Mouse (Mus musculus) frontal cortex, postnatal 14 days (tissue): ENCODE measurements around the gene Mrpl23.

Source experiments
- DNase-seq, 2 experiments: peaks; one replicate each; pipeline ENCODE4 v3.0.0; 2022; ENCODE audit warnings: low spot score in 2 of 2

The Mrpl23 gene

GRCm38 (mm10) chr7:142574155-142574660, 41.7 kb downstream of the Mrpl23 start:
- no peak for DNase-seq

DNA sequence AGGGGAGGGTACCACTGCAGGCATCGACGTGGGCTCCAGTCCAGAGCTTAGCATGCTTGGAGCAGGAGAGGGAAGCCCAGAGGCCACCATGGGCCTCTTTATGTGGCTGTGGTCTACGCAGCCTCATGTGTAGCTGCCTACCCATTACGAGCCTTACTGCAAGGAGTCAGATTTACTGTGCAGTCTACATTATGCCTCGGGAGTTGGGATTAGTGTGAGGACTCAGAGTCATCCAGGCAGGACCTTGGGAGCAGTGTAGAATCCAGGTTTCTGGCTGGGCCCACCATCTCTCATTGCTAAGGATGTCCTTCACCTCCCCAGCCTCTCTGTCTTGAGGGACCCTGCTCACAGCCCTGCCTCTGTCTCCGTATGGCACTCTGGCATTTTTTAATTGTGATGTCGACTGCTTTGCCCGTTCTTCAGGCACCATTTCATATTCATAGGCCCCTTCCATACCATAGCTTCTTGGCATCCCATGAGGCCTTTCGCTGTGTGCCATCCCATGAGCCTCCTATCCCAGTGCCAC, 42.4 kb downstream of the Mrpl23 start:
- no peak for DNase-seq

DNA sequence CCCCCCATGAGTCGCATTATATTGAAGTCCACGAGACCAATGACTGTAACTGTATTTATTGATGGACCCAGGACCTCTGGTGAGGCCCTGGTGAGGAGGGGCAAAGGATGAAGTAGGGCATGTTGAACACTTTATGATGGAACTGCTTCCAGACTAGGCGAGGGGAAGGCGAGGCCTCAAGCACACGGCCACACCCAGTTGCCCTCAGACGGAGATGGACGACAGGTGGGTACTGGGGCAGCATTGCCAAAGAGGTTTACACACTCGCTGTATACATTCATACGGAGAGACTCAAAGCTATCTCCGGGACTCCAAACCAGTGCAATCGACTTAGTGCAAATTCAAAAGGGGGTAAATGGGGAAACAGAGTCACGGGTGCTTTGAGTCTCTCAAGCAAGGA, 43.0 kb downstream of the Mrpl23 start:
- DNase-seq, result no peak

- no peak for DNase-seq
Observed at GRCm38 (mm10) chr7:142575971-142576370, 43.5 kb downstream of the Mrpl23 start.

DNA sequence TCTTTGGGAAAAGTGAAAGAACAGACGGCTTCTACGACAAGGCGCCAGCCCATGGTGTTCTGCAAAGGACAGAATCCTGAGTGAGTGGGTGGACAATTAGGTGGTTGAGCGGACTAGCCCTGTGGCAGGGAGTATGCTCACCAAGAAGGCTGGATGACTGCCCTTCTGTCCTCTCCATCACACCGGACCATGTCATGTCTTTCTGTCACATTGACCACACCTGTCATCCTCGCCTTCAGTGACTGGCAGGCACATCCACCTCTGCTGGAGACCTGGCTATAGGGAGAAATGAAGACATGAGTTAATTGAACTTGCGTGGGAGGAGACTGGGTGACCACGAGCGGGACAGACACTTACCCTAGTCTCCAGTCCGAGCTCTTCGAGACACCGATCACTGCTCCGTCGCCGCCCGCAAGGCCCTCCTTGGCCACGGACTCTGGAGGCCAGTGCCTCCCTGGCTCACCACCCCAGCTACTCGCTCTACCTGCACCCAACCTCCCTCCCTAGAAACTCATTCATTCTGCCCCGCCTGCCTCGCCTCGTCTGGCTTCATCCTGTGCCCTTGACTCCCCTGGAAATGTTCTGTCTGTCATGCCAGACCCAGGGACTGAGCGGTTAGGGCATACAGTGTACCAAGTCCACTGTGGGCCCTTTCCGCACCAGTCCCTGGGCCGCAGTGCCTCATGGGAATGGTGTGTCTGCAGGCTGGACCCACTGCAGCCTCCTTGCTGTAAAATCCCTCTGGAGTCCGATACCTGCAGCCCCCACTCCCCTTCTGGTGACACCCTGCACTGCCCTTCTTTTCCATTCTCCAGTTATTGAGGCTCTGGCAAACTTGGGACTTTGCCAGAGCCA, 44.2 kb downstream of the Mrpl23 start:
- DNase-seq, result no peak

- DNase-seq, result no peak
Observed at GRCm38 (mm10) chr7:142577806-142578423, 45.4 kb downstream of the Mrpl23 start.

DNA sequence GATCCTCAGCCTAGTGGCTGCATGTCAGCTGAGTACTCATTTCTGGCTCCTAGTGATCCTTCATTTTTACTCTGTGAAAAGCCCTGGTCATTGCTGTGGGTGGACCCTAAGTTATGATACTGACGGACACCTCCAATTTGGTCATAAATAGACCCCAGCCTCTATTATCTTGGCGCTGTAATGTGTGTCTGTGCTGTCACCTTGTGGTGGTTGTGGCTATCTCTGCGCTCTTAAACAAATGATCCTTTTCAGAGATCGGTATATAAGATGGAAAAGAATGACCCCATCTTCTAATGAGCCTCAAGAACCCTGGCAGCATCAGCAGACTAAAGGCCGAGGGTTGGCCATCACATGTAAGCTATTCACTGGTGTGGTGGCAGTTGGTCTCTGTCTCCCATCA, 46.6 kb downstream of the Mrpl23 start:
- DNase-seq, result no peak

DNA sequence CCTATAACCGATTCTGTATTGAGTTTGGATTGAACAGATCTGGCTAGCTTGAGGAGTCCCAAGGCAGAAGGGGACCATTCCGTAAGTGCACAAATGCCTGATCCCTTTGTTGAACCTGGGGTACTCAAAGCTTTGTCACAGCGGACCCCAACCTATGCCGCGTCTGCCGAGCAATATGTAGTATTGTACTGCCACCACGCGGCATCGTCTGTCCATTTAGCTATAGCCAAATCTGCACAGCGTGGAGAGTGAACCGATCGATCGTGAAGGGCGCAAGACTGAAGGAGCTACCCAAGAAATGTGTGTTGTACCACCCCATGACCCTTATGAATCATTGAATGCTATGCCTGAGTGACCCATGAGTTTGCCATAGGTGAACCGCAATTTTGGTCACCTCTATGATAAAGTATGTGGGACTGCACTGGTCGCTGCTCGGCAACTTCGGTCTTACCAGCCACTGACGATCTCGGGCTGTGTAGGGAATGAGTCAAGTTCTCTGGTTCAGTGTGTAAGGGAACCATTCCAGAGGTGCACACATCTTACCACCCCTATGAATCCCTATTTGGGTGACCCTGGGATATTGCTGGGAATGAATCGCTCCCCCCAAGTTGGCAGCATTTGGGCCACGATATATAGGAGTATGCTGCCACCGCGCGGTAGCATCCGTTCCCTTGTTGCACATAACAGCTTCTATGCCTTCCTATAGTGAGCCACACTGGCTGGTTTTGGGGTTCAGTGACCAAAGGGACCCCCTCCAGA, 47.8 kb downstream of the Mrpl23 start:
- peak; percentile 25 to 61 for DNase-seq

DNA sequence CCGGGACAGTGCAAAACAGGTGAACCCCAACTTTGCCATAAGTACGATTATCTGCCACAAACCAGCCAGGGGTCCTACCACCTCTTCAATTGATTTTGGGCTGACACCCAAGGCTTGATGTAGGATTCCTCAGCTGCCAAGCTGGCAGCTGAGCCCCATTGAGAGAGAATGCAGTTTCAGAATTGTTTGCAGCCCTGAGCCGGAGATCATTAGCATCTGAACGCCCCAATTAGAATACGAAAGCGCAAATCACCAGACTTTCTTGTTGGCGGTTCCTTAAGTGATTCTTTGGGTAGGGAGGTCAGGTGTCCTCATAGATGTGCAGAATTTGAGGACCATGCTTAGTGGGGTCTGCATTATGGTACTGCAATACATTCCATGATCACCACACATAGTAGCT, 48.7 kb downstream of the Mrpl23 start:
- no peak for DNase-seq

- peak; percentile 29 to 48 for DNase-seq
Observed at GRCm38 (mm10) chr7:142581656-142582228, 49.3 kb downstream of the Mrpl23 start.

GRCm38 (mm10) chr7:142584882-142585281, 52.4 kb downstream of the Mrpl23 start:
- DNase-seq, result no peak

DNA sequence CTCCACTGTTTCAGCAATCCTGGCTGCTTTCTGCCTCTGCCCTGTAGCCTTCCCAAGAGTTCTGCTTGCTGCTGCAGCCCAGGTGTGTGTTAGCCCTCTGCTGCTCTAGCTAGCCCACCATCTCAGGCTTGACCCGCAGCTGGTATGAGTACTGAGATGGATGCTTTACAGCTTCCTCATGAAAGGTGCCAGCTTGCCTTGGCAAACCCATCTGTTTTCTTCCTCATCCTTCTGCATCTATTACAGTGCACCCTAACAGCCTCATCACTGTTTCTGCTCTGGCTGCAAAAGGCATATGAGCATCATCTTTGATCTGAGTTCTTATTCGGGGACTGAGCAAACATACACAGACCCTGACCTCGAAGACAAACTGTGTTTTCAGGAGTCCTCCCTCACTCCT, 53.4 kb downstream of the Mrpl23 start:
- DNase-seq, result no peak

DNA sequence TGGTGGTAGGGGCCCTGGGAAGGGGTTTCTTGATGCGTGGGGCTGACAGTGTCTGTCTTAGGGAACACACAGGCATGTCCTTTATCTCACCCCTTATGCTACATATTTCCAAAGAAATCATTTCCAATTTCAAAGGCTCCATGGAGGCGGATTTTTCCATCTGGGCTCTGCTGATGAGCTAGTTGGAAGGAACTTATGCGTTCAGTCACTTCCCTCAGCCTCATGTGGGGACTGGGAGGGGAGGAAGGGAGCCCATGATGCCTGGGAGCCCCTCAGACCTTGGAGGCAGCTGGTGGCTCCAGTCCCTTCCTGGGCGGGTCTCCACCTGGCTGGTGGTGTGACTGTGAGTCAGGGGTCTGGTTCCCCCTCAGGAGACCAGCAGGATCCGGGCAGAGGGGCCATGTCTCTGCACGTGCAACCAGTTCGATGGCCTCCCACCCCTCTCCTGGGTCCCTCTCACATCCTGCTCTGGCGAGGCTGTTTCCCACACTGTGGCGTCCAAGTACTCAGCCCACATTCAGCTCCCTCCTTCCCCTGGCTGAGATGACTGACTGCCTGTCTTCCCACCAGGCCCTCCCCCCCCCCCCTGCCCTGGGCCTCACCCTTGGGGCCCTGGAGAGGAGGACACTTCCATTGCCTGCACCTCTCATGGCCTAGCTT, 55.9 kb downstream of the Mrpl23 start:
- DNase-seq, result no peak
